Mouse (Mus musculus) lung, adult 18-20 months (tissue): Measurements from ENCODE around the gene Csnk1d.

Source experiments
- DNase-seq, 2 experiments: peaks; one replicate each; pipeline ENCODE4 v3.0.0; 2022; ENCODE audit warnings: mixed read lengths in 2 of 2

The Csnk1d gene

DNA sequence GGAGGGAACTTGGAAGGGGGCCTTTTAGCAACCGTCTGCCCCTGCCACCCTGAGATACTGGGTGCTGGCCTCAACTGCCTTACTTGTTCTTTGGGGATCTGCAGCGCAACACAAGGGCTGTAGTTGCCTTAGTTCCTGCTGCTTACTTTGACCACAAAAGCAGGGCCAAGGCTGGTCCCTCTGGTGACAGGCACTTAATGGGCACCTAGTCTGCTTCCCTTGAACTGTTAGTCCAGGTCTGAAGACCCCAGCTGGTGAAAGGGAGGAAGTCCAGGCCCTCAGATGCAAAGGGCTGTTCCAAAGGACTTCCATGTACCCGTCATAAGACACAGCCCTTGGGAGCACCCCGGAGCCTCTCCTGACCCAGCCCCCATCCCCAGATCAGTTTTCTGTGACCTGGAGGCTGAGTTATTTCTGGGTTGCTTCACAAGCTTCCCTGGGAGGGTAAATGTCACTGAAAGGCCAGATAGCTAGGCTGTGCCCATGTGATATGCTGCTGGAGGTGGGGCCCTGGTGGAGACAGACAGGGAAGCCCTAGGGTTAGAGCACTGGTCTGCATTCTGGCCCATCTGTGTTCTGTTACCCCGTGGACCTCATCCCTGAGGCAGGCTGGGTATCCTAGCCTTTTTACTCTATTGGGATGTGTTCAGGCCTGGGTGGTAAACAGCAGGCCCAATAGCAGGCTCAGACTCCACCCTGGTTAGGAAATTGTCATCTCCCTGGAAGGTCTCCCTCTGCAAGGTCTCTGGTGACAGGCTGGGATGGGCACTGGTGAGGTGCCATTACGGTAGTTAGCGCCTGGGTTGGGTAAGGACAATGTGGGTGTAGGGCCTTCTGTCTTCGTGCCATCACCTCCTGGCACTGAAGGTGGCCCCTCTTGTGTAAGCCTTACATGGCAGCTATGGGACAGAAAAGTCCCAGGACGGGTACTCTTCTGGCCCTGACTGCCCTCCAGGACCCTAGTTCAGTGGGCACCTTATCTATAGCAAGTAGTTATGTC is 39.1 kb downstream of the Csnk1d start:
- no peak for DNase-seq

DNA sequence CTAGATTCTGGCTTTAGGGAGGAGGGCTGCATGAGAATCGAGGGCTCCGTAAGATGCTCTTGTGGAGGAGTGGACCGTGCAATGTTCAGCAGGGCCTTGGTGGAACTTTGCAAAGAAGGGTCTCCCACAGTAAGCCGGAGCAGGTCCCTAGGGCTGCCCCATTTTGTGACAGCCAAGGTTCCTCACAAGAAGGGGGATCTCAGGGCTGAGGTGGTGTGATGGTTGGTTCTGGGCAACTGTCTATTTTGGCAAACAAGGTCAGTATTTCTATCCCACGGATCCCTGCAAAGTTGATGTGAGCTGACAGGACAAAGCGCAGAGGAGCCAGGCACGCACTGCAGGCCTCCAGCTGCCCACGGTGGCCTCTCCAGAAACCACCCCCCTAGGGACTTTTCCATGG is 39.9 kb downstream of the Csnk1d start:
- DNase-seq: no peak

DNA sequence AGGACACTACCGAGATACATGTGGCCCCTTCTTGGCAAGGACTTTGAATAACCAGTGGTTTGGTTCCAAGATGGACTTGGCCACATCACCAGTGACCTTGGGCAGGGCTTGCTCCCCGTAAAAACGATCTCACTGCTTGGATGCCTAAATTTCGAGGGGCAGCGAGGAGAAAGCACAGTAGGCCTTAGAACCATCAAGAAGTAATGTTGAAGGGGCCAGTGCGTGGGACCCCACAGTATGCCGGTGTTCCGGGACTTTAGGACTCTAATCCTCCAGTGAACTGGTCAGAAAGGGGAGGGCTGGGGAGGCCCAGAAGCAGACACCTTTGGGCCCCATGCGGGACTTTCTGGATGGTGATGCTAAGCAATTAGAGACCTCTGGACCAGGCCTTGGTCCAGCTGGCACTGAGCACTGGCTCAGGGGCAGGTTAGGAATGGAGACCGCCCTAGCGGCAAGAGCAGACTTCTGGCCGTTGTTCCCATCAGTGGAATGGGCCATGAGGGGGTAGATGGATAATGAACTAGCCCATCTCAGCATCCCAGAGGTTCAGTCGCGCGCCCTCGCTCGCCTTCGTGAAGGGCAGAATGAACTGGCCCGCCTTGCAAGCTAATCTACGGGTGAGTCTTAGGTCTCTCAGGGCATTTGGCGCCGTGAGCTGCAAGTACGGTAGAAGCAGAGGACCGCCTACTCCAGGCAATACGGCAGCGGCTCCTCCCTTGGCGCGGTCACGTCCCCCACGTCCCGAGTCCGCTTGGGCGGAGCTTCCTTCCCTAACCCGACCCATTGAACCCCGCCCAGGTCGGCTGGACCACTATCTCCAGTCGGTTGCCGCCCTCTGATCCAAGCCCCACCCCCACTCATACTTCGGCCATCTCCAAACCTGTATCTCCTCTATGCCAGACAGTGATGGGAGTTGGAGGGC is 40.6 kb downstream of the Csnk1d start:
- DNase-seq: peak; percentile 93 to 95

DNA sequence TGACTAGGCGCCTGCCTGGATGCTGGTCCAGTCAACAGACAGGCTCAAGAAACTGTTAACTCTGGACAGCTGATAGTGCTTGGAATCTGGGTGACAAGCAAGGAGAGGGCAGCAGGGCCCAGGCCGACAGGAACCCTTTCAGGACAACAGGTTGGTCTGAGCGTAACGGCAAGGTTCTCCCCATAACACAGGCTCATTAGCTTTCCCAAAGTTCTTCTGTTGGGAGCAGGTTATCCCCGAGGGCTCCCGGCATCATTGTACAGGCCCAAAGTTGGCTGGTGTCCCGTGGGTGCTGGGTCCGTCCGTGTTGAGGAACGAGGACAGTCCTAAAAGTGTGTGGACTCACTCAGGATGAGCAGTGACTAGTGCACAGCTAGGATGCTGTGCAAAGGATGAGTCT is 41.3 kb downstream of the Csnk1d start:
- no peak for DNase-seq

DNA sequence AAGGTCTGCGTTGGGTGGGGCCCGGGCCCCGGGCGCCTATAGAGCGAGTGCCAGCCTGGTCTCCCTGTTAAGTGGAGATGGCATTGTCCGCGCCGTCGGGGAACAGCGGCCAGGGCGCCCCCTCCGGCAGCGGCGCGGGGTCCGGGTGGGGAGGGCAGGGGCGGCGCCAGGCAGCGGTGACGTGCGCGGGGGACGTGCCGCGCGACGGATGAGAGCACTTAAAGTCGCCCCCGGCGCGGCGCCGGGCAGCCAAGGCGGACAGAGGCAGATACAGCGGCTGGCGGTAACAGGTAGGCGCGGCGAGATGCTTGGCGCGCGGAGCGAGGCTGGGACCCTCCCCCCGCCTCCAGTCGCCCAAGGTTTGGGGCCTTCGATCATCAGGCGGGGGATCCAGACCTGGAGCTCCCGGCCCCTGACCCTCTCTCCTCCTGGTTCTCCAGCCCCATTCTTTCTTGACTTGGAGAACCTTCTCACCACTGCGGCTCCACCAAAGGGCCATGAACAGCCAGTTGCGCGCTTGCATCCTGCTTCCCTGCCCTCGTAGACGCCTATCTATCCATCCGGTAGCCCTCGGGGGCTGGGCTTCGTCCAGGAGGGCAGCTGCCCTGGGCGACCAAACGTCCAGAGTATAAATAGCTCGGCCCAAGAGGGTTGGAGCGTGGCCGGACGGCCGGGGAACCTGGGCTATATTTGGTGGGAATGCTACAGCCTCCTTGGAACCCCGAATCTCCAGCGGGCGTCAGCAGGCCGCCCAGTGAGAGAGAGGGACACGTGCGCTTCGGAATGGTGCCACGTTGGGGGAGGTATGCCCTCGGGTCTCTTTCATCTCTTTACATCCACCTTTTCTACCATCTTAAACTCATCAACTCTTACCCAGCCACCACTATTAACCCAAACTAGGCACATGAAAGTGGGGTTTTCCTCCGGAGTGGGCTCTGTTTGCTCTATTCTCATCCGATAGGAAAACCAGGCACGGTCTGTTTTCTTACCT is 42.0 kb downstream of the Csnk1d start:
- DNase-seq: peak; percentile 31 to 38

DNA sequence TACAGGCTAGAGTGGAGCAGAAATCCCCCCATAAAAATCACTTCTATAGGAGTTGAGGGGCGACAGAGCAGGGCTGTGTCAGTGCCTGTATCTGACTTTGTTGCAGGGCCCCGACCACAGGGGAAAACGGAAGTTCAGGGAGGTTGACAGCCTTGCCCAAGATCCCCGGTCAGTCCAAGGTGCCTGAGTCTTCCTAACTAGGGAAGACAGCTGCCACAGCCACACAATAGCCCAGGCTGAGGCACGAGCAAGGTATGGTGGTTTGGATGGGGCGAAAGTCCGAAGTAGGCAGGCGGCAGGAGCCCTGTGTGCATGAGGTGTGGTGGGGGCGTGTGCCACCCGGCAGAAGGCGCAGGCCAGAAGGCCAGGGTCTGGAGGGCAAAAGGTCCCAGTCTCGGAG is 42.8 kb downstream of the Csnk1d start, which contains the start of gene Slc16a3:
Gene Slc16a3 (plus strand): TSS at position 153 of the 400 bp plus-strand sequence.
- DNase-seq: no peak

DNA sequence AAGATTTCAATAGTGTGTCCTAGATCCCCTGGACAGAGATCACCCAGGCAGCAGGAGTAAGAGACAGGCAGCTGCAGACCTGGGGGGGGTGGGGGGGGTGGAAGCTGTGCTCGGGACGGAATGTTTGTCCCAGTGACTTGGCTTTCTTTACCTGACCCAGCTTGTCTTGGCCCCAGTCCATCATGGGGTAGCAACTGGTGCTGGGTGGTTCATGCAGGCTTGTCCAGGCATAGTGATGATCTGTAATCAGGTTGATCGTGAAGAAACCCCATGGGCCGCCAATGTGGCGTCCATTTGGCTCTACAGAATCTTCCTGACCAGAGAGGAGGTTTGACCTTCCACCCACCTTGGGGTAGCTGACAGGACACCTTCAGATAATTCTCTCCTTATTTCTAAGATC is 45.2 kb downstream of the Csnk1d start:
- no peak for DNase-seq

DNA sequence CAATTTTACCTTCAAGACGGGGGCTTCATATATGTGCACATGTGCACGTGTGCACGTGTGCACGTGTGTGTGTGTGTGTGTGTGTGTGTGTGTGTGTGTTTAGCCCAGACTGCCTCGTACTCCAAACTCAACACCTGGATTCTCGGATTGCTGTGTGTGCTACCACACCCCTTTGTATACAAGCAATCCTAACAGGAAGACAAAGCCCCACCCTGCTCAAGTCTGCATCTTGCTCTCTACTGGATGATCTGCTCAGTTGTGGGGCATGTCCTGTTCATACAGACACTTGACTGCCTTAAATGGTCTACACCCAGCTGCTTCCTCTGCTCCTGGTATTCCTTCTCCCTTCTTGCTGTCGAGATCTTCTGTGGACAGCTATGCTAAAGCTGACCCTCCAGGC is 45.9 kb downstream of the Csnk1d start:
- DNase-seq: no peak

DNA sequence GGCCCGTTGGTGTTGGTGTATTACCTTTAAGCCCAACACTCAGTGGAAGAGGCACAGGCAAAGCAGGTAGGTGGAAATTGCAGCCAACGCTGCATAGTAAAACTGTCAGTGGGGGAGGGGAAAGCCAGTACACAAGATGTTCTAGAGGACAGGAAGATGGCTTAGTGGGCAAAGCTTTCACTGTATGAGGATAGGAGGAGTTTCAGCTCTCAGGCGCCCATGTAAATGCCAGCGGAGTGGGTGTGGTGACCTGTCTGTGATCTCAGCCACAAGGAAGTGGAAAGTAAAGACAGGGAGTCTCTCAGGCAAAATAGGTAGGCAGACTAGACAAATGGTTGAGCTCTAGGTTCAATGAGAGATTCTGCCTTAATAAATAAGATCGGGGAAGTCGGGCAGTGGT is 50.2 kb downstream of the Csnk1d start:
- DNase-seq: no peak

DNA sequence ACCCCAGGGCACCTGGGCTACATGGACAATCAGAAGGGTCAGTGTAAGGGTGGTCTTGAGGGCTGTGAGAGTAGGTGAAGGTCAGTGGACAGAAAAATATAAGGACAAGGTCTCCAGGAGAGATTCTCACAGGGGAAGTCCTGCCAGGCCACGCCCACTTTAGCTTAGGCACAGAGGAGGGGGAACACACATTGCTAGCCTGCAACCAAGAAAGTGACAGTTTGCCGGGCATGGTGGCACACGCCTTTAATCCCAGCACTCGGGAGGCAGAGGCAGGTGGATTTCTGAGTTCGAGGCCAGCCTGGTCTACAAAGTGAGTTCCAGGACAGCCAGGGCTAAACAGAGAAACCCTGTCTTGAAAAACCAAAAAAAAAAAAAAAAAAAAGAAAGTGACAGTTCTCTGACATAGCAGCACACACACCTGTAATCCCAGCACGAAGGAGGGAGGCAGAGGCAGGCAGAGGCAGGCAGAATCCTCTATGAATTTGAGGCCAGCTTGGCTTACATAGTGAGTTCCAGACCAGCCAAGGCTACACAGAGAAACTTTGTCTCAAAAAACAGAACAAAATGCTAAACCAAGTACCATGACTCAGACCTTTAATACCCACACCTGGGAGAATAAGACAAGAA is 51.3 kb downstream of the Csnk1d start:
- no peak for DNase-seq

DNA sequence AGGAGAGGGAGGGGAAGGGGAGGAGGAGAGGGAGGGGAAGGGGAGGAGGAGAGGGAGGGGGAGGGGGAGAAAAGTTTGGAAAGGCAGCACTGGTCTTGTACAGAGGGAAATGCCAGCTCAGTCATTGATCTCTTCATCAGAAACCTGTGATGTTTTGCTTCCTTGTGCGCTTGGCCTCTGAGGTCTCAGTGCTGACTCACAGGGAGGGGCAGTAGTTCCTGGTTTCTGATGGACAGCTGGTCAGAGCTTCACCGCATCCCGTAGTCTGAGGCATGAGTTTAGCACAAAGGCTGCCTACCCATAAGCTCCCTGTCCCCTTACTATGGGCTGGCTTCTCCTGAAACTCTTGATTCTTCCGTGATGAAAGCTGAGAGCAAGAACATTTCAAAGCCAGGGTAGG is 52.3 kb downstream of the Csnk1d start:
- DNase-seq: peak in 1 of 2 experiments; percentile 32

DNA sequence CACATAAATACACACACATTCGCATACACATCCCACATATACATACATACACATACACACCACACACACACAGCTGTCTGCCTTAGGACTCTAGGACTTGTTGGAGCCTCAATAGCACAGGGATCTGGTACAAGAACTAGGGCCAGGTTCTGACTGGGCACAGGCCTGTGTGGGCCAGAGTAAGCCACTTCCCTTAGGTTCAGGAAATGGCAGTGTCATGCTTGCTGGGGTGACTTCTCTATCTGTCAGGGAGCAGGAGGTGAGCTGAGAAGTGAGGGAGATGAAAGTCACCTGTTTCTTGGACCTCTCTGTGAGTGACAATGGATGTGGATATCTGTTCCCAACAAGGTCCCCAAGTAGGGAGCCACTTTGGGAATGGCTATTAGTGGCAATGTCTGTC is 53.2 kb downstream of the Csnk1d start:
- DNase-seq: no peak

DNA sequence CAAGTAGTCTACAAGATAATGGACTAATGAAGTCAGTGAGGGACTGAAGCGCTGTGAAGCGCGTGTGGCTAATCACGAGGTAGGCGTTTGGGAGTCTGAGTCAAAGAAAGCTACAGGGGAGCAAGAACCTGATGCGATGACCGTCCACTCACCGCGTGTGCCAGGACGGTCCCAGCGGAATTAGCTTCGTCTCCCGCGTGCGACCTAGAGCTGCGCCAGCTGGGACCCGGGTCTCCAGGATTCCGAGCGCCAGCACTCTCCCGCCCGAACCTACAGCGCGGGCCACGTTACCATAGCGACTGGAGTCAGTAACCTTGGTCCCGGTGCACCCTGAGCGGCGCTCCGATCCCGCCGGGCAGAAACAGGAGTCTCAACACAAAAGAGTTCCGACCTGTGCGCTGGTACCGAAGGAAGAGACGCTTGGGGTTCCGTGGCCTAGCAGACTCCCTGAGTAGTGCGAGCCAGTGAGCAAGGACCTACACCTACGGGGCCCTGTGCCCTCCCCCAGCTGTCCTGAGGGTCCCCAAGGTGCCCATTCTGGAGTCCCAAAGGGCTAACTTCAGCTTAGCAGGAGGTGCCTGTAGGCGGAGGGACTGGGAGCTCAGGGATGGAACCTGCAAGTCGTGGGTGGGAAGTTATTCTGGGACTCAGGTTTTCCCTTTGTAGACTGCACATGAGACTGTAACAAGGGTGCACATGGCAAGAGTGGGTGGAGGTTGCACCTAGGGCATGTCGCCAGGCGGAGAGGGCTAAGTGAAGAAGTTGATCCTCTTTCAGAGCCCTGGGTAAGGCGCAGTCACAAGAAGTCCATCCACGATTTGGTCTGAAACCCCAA is 58.3 kb downstream of the Csnk1d start, which contains the start of gene Ccdc57:
Gene Ccdc57 (minus strand): TSS at position 309 of the 835 bp plus-strand sequence.
- DNase-seq: peak; percentile 87

DNA sequence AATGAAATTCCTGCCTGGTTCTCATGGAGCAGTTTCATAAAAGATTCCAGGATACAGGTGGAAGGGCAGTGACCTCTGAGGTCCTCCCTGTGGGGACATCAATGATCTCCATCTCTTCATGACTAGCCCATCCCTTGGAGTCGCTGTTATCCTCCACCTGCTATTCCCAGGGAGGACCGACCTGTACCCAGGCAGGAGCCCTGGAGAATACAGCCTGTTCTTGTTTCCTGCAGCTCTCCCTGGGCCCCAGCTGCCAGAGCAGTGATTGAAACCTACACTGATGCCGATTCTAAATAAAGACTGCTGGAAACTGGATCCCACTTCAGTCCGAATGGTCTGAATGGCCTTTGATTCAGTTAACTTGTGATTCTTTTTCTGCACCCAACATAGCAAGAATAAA is 59.7 kb downstream of the Csnk1d start:
- DNase-seq: no peak

DNA sequence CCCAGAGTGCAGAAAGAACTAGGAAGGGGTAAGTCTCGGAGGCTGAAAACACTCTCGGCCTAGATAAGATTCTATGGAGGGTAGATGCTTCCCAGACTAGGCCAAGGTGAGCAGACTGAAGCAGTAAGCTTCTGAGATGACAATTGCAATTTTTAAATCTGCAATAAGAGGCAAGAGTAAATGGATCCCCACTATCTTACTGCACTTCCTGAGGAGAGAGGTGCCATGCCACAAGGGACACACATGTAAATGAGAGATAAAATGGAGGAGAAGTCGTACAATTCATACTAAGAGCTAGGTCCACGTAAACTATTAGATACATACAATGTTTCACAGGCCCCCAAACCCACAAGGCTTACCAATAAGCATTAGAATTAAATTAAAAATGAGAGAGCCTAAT is 62.7 kb downstream of the Csnk1d start:
- no peak for DNase-seq

DNA sequence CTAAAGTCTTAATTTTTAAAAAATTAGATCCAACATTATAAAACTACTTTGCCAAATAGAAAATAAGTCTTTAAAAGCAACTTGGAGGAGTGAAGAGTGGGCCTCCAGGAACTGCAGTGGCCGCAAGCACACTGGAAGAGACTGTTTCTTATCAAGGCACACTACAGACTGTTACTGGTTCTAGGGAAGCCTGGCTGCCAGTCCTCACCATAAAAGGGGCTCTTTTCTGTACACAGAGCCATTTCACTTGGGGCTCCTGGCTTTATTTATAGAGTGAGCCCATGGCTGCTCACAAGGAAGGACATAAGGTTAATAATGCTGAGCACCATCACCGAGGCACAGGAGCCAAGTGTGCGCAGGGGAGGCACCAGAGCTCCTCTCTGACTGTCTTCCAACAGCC is 68.6 kb downstream of the Csnk1d start:
- DNase-seq: no peak

DNA sequence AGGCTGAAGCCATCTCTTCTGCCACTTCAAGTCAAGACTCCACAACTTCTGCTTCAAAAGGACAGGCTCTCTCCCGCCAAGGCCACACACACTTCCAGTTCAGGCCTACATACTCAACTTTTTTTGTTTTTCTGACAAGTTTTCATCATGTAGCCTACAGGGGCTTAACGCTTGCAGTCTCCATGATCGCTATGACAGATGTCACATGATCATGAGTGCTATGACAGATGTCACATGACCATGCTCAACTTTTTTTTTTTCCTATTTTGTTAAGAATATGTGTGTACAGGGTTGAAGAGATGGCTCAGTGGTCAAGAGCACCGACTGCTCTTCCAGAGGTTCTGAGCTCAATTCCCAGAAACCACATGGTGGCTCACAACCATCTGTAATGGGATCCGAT is 73.4 kb downstream of the Csnk1d start:
- DNase-seq: no peak

DNA sequence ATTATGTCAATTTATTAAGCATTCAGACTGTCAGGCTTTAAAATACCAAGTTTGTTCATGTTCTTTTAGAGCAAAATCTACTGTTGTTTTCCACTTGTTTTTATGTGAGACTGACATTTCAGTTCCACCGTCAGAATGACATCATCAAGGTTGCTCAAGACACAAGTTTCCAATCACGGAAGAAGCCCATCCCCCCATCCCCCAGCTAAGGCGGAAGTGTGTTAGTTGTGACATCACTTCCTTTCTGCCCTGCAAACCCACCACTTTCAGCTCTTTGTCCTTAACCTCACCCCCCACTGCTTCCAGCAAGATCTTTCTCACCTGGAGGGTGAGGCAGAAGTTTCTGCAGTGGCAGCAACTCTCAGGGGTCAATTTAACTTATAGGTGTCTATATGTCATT is 74.7 kb downstream of the Csnk1d start:
- no peak for DNase-seq

DNA sequence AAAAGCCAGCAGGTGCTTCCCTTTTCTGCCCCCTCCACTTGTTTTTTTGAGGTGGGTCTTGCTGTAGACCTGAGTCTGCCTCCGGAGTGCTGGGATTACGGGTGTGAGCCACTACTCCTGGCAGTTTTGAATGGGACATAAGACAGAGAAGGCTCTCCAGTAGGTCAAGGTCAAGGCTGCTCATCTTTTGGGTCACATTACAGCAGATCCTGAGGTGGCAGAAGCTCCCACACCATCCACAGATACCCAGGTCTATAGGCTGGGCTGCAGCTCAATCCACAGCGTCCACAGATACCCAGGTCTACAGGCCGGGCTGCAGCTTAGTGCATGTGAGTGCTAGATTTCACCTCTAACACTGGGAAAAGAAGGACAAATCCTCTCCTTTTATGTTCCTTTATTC is 77.3 kb downstream of the Csnk1d start:
- no peak for DNase-seq
